Mouse (Mus musculus): ENCODE measurements around the gene Eef1akmt2.

- TF ChIP-seq CTCF (IDR thresholded peaks at IDR 0.05; ENCODE audit: low read depth) (no peak), EP300 (optimal IDR thresholded peaks at IDR 0.05) (no peak)
Observed at GRCm38 (mm10) chr7:132786522-132786921, 66.0 kb downstream of the Eef1akmt2 start.

Data from stomach, postnatal 0 days (tissue).